Mouse (Mus musculus): Measurements from ENCODE around the gene Ap3d1.

Ap3d1 gene

GRCm38 (mm10) chr10:80742180-80742978 lies at the start of gene Ap3d1:
Gene Ap3d1 (minus strand): TSS chr10:80742264.
- in situ Hi-C loops (cut with MboI, MseI) = no loop called here

DNA sequence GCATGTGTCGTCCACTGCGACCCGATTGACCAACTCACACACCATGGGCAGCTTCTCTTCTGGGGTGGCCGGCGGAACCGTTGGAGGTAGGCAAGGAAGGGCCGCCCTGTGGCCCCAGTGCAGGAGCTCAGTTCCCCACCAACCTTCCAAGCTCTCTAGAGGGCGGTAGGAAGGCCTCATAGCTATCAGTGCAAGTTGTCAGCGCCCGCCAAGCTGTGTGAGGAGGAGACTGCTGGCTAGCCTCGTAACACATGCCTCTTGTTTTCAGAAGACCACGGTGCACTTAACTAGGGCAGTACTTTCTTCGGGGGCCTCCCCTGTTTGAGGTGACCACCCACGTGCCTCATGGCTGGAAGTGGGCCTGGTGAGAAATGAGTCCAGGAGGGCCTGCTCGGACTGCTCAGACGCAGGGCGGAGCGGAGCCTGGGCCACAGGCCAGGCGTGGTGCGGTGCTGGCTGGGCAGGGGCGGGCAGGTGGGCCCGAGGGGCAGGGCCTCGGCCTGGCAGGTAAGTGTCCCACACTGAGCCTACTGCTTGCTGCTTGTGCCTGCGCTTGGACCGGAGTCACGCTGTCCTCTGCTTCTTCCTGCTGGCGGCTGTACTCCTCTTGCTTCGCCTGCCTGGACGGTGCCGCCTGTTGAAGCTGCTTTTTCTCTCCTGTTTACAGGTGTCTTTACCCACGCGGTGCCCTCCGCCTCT lies 49.6 kb upstream of the Ap3d1 start:
- in situ Hi-C loops (cut with MboI, MseI) = no loop called here

- in situ Hi-C loops (cut with MboI, MseI) = no loop called here
These were observed 48.8 kb upstream of the Ap3d1 start for GRCm38 (mm10) chr10:80790761-80791404.

- in situ Hi-C loops (cut with MboI, MseI) = no loop called here
These were observed 45.5 kb upstream of the Ap3d1 start for GRCm38 (mm10) chr10:80787517-80787916.

- in situ Hi-C loops (cut with MboI, MseI) = no loop called here
These were observed 43.9 kb upstream of the Ap3d1 start for GRCm38 (mm10) chr10:80785963-80786362.

GRCm38 (mm10) chr10:80784871-80785270 lies 42.8 kb upstream of the Ap3d1 start:
- in situ Hi-C loops (cut with MboI, MseI) = no loop called here

GRCm38 (mm10) chr10:80784302-80784701 lies 42.2 kb upstream of the Ap3d1 start:
- in situ Hi-C loops (cut with MboI, MseI) = no loop called here

GRCm38 (mm10) chr10:80779565-80779964 lies 37.5 kb upstream of the Ap3d1 start:
- in situ Hi-C loops (cut with MboI, MseI) = loop anchor here (5.0 kb wide), 1 partner anchor 67 kb away; no protein-coding TSS in a partner anchor

DNA sequence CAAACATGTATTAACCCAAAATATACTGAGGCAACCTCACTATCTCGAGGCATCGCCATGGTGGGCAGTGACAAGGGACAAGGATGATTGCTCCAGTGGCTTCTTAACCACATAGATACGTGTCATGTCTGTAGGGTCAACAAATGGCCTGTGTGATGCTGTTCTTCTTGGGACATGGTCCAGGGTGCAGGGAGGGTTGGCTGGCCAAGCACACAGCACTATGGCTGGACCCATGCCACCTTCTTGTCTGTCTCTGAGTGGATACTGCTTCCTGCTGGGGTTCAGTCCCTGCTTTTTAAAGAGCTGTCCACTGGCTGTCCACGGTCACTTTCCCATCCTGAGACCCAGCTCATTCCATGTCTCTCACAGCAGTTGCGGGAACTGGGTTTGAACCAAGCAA lies 35.1 kb upstream of the Ap3d1 start:
- in situ Hi-C loops (cut with MboI, MseI) = loop anchor here (5.0 kb wide), 1 partner anchor 65 kb away; no protein-coding TSS in a partner anchor

- in situ Hi-C loops (cut with MboI, MseI) = loop anchor here (5.0 kb wide), 1 partner anchor 64 kb away; no protein-coding TSS in a partner anchor
These were observed 34.4 kb upstream of the Ap3d1 start for GRCm38 (mm10) chr10:80776358-80776869.

DNA sequence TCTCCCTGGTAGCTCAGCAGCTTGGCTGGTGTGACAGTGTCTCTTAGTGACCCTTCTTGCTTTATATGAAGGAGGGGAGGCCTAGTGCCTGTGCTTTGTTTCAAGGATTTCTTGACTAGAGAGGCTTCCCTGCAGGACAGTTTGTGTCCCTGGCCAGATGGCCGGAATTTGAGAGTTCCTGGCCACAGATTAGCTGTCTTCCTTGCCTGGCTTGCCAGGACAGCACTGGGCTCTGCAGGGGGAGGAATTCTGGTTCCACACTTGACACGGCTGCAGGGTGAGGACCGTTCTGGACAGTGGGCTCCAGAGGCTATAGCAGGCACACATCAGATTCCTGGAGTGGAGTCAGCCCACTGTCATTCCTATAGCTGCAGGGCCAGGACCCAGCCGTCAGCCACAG lies 33.7 kb upstream of the Ap3d1 start:
- in situ Hi-C loops (cut with MboI, MseI) = loop anchor here (5.0 kb wide), 1 partner anchor 63 kb away; no protein-coding TSS in a partner anchor

DNA sequence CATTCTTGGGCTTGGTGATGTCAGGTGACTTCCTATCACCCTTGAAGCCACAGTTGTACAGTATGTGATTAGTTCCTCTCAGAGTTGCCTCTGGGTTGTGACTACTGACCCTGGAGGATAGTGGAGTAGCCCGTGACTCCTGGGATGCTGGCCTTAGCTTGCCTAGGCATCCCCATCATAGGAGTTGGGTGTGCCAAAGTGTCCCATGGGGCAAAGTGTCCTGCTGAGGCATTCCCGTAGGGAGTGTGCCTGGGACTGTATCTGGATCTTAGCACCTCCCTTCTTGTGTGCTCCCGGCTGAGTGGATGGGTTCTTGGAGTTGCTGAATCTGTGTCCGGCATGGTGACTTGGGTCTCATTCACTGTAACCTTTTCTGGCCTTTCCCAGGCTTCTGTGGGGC lies 32.9 kb upstream of the Ap3d1 start:
- in situ Hi-C loops (cut with MboI, MseI) = loop anchor here (5.0 kb wide), 1 partner anchor 63 kb away; no protein-coding TSS in a partner anchor

GRCm38 (mm10) chr10:80774549-80774948 lies 32.5 kb upstream of the Ap3d1 start:
- in situ Hi-C loops (cut with MboI, MseI) = no loop called here

GRCm38 (mm10) chr10:80773816-80774215 lies 31.8 kb upstream of the Ap3d1 start:
- in situ Hi-C loops (cut with MboI, MseI) = no loop called here

DNA sequence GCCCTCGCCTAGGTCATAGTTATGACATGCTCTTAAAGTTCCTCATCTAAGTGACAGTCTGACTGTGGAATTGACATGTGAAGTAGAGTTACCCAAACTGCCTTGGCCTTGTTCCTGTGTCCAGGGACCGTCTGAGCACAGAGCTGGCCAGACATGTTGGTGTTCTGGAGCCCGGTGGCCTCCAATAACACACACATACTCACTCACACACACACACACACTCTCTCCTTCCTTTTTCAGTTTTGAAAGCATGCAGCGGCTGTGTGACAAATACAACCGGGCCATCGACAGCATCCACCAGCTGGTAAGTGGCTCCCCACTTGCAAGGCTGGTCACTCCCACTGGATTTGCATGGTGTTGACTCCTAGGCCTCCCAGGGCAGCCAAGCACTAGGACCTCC lies 26.3 kb upstream of the Ap3d1 start:
- in situ Hi-C loops (cut with MboI, MseI) = loop anchor here (5.0 kb wide), 1 partner anchor 669 kb away; no protein-coding TSS in a partner anchor

GRCm38 (mm10) chr10:80766161-80766815 lies 24.2 kb upstream of the Ap3d1 start:
- in situ Hi-C loops (cut with MboI, MseI) = loop anchor here (5.0 kb wide), 1 partner anchor 671 kb away; no protein-coding TSS in a partner anchor

DNA sequence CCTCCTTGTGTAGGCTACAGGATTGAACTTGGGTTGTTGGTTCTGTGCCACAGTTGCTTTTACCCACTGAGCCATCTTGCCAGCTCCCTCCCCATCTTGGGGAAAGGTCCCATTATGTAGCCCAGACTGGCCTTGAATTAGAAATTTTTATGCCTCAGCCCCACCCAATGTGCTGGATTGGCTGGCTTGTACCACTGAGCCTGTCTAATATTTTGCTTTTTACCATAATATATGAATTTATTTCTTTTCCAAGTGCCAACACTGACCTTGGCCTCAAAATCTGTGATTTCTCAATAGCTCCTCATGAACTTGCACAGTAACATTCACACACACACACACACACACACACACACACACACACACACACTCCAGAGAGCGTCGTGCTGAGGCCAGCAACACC lies 23.7 kb upstream of the Ap3d1 start:
- in situ Hi-C loops (cut with MboI, MseI) = loop anchor here (5.0 kb wide), 1 partner anchor 672 kb away; no protein-coding TSS in a partner anchor

DNA sequence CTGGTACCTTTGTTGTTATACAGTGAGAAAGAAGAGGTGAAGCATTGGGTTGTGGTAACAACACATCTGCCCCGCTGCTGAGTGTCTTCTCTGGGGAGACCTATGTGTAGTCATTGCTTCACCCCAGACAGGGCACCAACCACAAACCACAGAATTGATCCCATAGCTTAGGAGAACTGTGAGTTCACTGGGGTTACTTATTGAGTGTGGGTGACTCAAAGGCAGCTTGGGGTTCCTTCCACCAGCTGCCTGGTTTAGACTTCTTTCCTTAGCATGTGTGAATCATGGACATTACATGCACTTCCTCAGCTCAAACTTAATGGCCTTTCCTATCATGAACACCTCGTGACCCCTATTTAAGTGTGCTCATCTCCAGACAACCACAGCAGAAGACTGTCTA lies 21.4 kb upstream of the Ap3d1 start:
- in situ Hi-C loops (cut with MboI, MseI) = no loop called here

DNA sequence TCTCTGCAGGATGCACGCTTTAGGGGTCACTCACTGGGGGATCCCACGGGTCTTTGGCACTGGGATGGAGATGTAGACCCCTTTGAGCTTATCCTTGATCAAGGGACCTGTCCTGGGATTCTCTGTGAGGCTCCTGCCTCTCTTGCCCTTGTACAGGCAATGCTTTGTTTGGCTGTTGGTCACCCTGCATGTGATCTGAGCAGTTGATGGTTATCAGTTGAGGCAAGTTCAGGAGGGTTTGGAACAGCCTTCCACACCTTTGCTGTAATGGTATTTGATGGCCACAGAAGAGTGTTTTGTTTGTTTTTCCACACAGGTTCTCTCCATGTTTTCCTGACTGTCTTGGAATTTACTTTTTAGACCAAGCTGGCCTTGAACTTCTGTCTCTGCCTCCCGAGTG lies 19.8 kb upstream of the Ap3d1 start:
- in situ Hi-C loops (cut with MboI, MseI) = no loop called here

GRCm38 (mm10) chr10:80760596-80761524 lies 18.8 kb upstream of the Ap3d1 start:
- in situ Hi-C loops (cut with MboI, MseI) = no loop called here
